Mouse (Mus musculus) bone marrow, adult 2 months (tissue): ENCODE measurements around the gene Mtfr2.

ENCODE experiments used
- CTCF ChIP-seq: fragments of 200-500 bp; IDR thresholded peaks from 2 replicates; pipeline ENCODE4 v1.5.1; 2011; ENCODE audit warnings: low read length, control low read depth; ENCODE audit not compliant: control insufficient read depth, insufficient read depth
- POLR2A ChIP-seq: fragments of 200-500 bp; IDR thresholded peaks from 2 replicates; pipeline ENCODE4 v1.6.1; 2011; ENCODE audit warnings: low read depth, mild to moderate bottlenecking, control low read depth, low read length, borderline replicate concordance; ENCODE audit not compliant: control insufficient read depth

DNA sequence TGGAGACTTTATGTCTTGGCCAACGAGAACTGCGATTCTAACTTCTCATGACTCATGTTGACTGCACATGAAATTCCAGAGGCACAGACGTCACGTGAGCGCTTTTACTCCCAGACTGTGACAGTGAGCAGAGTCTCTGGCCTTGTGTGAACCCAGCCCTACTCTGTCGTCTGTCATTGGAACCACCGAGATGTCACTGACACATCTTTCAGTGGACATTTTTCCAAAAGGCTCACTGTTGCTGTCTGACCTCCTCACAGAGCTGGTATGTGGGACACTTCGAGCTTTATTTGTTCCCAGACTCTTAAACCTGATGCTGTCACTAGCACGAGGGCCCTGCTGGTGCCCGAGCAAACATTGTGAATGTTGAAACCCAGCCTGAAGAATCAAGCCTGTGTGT is 61.6 kb downstream of the Mtfr2 start:
- TF ChIP-seq POLR2A = no peak
- no peak for TF ChIP-seq CTCF
